Mouse (Mus musculus): Measurements from ENCODE around the gene Ercc1. TPM values are rescaled to one million over a fixed set of nuclear protein-coding genes. Genes with fewer than 3 reads are reported as not detected.

The Ercc1 gene
- polyA plus RNA-seq, 1 experiment from 2014 or later: 102 TPM

DNA sequence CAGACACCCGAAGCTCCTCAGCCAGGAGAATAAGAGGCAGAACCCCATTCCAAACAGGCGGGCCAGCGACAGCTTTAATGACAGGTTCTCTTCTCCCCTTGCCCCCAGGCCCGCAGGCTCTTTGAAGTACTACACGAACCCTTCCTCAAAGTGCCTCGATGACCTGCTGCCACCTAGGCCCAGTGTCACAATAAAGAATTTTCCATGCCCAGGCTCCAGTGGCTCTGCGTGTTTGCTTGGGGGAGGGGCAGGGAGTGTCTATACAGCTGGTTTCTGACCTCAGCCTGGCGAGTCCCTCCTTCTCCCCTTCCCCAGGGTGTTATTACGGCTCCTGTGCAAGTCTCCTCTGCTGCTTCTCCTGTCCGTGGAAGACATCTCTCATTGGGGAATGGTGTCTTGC is 11.7 kb downstream of the Ercc1 start:
- 60% methylated on average over 10 of the region's 10 CpGs for WGBS
- H3K4me3 ChIP-seq (ENCODE audit: low read length): no peak overlapping the region
- H3K27ac ChIP-seq (ENCODE audit: low read depth, low read length): no peak overlapping the region
- no peak overlapping the region for H3K4me2 ChIP-seq (replicated peaks; ENCODE audit: low read depth, low read length)
- H3K9me3 ChIP-seq (ENCODE audit: control insufficient read depth, low read length): no peaks in the 10 kb centered on the region
- H3K36me3 ChIP-seq (ENCODE audit: control insufficient read depth, insufficient read depth, low read length): peaks cover 51% of the 10 kb centered on the region
- H3K27me3 ChIP-seq (ENCODE audit: control insufficient read depth, insufficient read depth, low read length): no peaks in the 10 kb centered on the region
- H3K9ac ChIP-seq (ENCODE audit: low read depth, low read length): no peak overlapping the region
- H3K4me1 ChIP-seq (ENCODE audit: control insufficient read depth, insufficient read depth, low read length): 0 out of 2 replicates have a peak, but pooled peaks cover 4% of the 10 kb centered on the region
- ATAC-seq (ENCODE audit: low FRiP score, low TSS enrichment): no peak

DNA sequence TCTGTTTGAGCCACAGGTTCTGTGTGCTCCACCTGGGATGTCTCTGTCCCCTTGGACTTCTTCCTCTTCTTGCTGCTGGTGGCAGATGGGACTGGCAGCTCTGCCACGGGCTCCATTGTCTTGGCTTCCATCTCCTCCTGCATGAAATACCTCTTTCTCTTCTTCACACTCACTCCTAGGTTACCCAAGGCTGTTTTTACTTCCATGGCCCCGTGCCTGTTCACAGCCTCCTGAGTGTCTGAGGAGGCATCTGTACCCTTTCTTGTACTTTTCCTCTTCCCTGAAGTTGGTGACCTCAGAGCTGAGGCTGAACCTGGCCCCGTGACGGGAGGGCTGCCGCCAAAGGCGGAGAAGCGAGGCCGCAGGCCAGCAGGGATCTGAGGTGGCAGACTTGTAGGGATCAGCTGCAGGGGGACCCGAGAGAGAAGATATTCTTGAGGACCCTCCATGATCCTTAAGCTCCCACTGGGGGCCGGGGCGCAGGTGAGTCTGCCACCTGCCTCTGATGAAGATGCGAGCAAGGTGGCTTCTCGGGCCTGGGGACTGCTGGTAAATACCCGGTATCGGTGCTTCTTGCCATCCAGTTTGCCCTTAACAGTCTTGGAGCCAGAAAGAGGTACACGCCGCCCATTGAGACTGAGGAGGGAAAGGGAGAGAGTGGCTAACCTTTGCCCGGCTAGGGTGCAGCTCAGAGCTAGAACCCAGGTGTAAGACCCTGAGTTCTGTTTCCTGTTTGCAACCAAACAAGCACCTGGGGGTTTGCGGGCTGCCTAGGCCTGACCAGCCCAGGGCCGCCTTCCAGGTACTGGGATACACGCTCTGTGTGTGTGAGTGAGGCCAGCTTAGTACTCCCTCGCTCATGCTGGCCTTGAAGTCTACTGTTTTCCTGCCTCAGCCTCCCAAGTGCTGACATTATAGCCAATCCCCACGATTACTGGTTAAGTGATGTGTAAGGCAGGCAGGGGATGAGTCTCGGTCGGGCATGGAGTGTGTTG is 13.1 kb downstream of the Ercc1 start:
- no peak for ATAC-seq (ENCODE audit: low FRiP score, low TSS enrichment)
- H3K9me3 ChIP-seq (ENCODE audit: control insufficient read depth, low read length): no peaks in the 10 kb centered on the region
- H3K27me3 ChIP-seq (ENCODE audit: control insufficient read depth, insufficient read depth, low read length): no peaks in the 10 kb centered on the region
- H3K4me2 ChIP-seq (replicated peaks; ENCODE audit: low read depth, low read length): peak overlapping the region; percentile 98
- H3K4me3 ChIP-seq (ENCODE audit: low read length): peak overlapping the region; percentile 82; the same call in 1 of the 2 replicates
- no peak overlapping the region for H3K27ac ChIP-seq (ENCODE audit: low read depth, low read length)
- peaks cover 40% of the 10 kb centered on the region for H3K36me3 ChIP-seq (ENCODE audit: control insufficient read depth, insufficient read depth, low read length)
- H3K4me1 ChIP-seq (ENCODE audit: control insufficient read depth, insufficient read depth, low read length): 0 out of 2 replicates have a peak, but pooled peaks cover 4% of the 10 kb centered on the region
- H3K9ac ChIP-seq (ENCODE audit: low read depth, low read length): no peak overlapping the region; the same call in 1 of the 2 replicates
- WGBS: 93% methylated on average over 25 of the region's 25 CpGs

DNA sequence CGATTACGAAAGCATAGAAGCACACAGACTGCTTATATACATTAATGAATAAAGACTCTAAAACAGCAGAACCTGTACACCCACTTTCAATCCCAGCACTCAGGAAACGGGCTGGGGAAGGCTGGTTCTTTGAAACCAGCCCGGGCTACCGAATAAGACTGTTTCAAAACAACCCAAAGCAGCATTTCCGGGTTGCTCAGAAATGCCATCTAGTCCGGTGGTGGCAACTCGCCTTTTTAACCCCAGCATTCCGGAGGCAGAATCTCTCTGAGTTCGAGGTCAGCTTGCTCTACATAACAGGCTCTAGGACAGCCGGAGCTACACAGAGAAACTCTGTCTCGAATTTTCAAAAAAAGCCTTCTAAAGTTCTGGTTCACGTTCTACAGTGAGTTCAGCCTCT is 14.1 kb downstream of the Ercc1 start:
- H3K9me3 ChIP-seq (ENCODE audit: control insufficient read depth, low read length): no peaks in the 10 kb centered on the region
- WGBS: 20% methylated on average over 13 of the region's 13 CpGs
- H3K9ac ChIP-seq (ENCODE audit: low read depth, low read length): peak overlapping the region; percentile 69
- no peak overlapping the region for H3K27ac ChIP-seq (ENCODE audit: low read depth, low read length)
- no peak for ATAC-seq (ENCODE audit: low FRiP score, low TSS enrichment)
- peaks cover 31% of the 10 kb centered on the region for H3K36me3 ChIP-seq (ENCODE audit: control insufficient read depth, insufficient read depth, low read length)
- no peaks in the 10 kb centered on the region for H3K27me3 ChIP-seq (ENCODE audit: control insufficient read depth, insufficient read depth, low read length)
- H3K4me3 ChIP-seq (ENCODE audit: low read length): peak overlapping the region; percentile 82
- H3K4me2 ChIP-seq (replicated peaks; ENCODE audit: low read depth, low read length): peak overlapping the region; percentile 98
- 0 out of 2 replicates have a peak, but pooled peaks cover 4% of the 10 kb centered on the region for H3K4me1 ChIP-seq (ENCODE audit: control insufficient read depth, insufficient read depth, low read length)

DNA sequence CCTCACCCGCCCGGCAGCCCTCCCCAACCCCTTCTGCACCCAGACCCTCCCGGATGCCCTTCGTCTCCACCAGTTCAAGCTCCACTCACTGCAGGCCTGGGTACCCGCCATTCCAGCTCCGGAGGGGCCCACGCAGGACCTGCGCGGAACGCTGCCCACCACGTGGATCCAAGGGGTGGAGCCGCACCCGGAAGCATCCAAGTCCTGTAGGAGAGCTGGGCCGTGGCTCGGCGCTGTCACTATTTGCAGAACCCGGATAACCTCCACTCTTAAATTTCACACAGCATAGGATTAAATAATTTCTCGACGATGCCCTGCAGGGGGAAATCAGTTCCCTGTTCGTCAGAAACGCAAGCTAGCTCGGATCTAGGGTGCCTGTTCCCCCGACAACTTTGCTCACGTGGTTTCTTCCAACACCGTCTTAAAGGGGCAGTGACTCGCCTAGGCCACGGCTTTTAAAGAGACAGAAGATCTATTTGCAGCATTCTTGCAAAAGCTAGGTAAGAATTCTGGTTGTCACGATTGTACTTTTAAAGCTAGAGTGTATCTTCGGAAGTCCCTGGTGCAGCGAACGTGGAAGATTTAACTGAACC is 14.8 kb downstream of the Ercc1 start, which contains the start of the genes Cd3eap and Ppp1r13l:
Cd3eap (minus strand) TSS at position 185 of the 593 bp plus-strand sequence.
Ppp1r13l (plus strand) TSS at position 451 of the 593 bp plus-strand sequence.
- Histone ChIP-seq H3K4me1 (ENCODE audit: control insufficient read depth, insufficient read depth, low read length) (0 out of 2 replicates have a peak, but pooled peaks cover 4% of the 10 kb centered on the region), H3K4me3 (ENCODE audit: low read length) (peak within 1 kb of the TSS; percentile 82), H3K4me2 (replicated peaks; ENCODE audit: low read depth, low read length) (peak within 1 kb of the TSS; percentile 98), H3K27me3 (ENCODE audit: control insufficient read depth, insufficient read depth, low read length) (no peaks in the 10 kb centered on the region), H3K9me3 (ENCODE audit: control insufficient read depth, low read length) (no peaks in the 10 kb centered on the region), H3K27ac (ENCODE audit: low read depth, low read length) (peak within 1 kb of the TSS; percentile 59), H3K9ac (ENCODE audit: low read depth, low read length) (peak within 1 kb of the TSS; percentile 69), H3K36me3 (ENCODE audit: control insufficient read depth, insufficient read depth, low read length) (peaks cover 27% of the 10 kb centered on the region)
- under 1% methylated on average over 31 of the region's 31 CpGs for WGBS
- peak; percentile 63 for ATAC-seq (ENCODE audit: low FRiP score, low TSS enrichment)

DNA sequence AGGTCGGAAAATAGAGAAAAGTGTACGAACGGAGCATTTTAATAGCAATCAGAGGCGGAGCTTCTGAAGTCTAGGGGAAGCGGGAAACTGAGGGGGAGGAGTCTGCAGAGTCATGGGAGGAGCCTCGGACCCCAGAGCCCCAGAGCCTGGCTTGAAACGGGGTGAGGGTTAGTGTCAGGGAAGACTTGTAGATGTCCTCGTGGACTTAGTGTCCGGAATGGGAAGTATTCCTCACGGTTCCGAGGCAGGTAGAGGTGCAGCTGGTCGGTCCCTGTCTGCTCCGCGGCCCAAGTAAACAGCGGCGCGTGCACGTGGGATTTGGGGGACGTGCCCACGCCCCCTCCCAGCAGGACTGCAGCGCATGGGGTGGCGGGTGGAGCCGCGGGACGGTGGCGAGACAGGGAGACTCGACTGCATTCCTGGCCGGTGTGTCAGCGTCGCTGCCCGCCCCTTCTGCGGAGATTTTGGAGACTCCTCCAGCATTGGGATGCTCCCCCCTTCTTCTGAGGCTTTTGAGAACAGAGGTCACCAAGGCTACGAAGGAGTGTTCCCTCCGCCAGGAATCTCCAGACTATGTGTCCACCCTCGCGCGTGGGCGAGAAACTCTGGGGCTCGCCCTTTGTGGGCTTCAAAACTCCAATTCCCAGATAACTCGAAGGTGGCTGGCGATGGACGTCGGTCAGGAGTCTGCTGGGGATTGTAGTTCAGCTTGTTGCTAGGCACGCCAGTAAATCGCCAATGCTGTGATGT is 15.5 kb downstream of the Ercc1 start:
- Histone ChIP-seq H3K27ac (ENCODE audit: low read depth, low read length) (peak overlapping the region; percentile 59), H3K9me3 (ENCODE audit: control insufficient read depth, low read length) (no peaks in the 10 kb centered on the region), H3K36me3 (ENCODE audit: control insufficient read depth, insufficient read depth, low read length) (peaks cover 21% of the 10 kb centered on the region), H3K4me1 (ENCODE audit: control insufficient read depth, insufficient read depth, low read length) (0 out of 2 replicates have a peak, but pooled peaks cover 4% of the 10 kb centered on the region), H3K4me3 (ENCODE audit: low read length) (peak overlapping the region; percentile 82), H3K4me2 (replicated peaks; ENCODE audit: low read depth, low read length) (peak overlapping the region; percentile 98), H3K27me3 (ENCODE audit: control insufficient read depth, insufficient read depth, low read length) (no peaks in the 10 kb centered on the region), H3K9ac (ENCODE audit: low read depth, low read length) (peak overlapping the region; percentile 69)
- under 1% methylated on average over 45 of the region's 45 CpGs for WGBS
- ATAC-seq (ENCODE audit: low FRiP score, low TSS enrichment): peak; percentile 76

DNA sequence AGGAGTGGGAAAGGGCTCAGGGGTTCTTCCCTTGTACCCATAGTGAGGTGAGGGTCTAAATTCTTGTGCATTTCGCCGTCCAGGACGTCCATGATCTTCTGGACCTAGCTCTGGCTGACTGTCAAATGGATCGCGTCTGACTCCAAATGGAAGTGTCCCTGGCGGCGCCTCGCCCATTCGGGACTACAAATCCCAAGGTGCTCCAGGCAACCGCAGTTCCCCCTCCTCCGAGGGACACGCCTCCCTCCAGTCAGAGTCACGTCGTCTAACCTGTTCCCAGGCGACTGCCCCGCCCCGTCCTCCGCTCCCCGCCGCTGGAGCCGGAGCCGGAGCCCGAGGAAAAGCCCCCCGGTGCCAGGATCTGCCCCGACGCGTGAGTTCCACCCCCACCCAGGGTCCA is 16.4 kb downstream of the Ercc1 start:
- WGBS: under 1% methylated on average over 27 of the region's 27 CpGs
- H3K4me1 ChIP-seq (ENCODE audit: control insufficient read depth, insufficient read depth, low read length): 0 out of 2 replicates have a peak, but pooled peaks cover 4% of the 10 kb centered on the region
- peak overlapping the region; percentile 69 for H3K9ac ChIP-seq (ENCODE audit: low read depth, low read length)
- no peak overlapping the region for H3K27ac ChIP-seq (ENCODE audit: low read depth, low read length)
- no peaks in the 10 kb centered on the region for H3K27me3 ChIP-seq (ENCODE audit: control insufficient read depth, insufficient read depth, low read length)
- peaks cover 13% of the 10 kb centered on the region for H3K36me3 ChIP-seq (ENCODE audit: control insufficient read depth, insufficient read depth, low read length)
- H3K4me3 ChIP-seq (ENCODE audit: low read length): peak overlapping the region; percentile 82
- ATAC-seq (ENCODE audit: low FRiP score, low TSS enrichment): peak; percentile 71
- H3K9me3 ChIP-seq (ENCODE audit: control insufficient read depth, low read length): no peaks in the 10 kb centered on the region
- H3K4me2 ChIP-seq (replicated peaks; ENCODE audit: low read depth, low read length): peak overlapping the region; percentile 98

DNA sequence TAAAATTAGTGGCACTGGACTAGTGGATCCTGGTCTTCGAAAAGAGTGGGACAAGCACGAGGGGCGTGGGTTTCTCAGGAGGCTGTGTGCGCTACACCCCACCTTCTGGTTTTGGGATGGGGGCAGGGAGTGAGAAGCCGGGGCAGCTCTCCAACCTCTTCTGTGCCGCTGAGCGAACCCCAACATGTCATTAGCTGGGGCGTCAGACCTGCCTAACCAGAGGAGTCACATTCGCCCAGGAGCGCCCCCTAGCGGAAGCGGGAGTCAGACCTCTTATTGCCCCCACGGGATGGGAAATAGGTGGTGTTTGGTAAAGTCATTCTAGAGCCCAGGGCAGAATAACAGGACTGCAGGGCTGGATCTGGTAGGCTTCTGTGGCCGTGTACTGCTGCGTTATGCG is 17.1 kb downstream of the Ercc1 start:
- H3K9ac ChIP-seq (ENCODE audit: low read depth, low read length): no peak overlapping the region
- peak; percentile 0; the same call in 1 of the 2 replicates for ATAC-seq (ENCODE audit: low FRiP score, low TSS enrichment)
- no peaks in the 10 kb centered on the region for H3K9me3 ChIP-seq (ENCODE audit: control insufficient read depth, low read length)
- H3K27ac ChIP-seq (ENCODE audit: low read depth, low read length): no peak overlapping the region
- no peaks in the 10 kb centered on the region for H3K27me3 ChIP-seq (ENCODE audit: control insufficient read depth, insufficient read depth, low read length)
- peak overlapping the region; percentile 82 for H3K4me3 ChIP-seq (ENCODE audit: low read length)
- H3K36me3 ChIP-seq (ENCODE audit: control insufficient read depth, insufficient read depth, low read length): peaks cover 7% of the 10 kb centered on the region; the same call in 1 of the 2 replicates
- 13% methylated on average over 16 of the region's 16 CpGs for WGBS
- H3K4me1 ChIP-seq (ENCODE audit: control insufficient read depth, insufficient read depth, low read length): 0 out of 2 replicates have a peak, but pooled peaks cover 4% of the 10 kb centered on the region
- peak overlapping the region; percentile 98 for H3K4me2 ChIP-seq (replicated peaks; ENCODE audit: low read depth, low read length)

DNA sequence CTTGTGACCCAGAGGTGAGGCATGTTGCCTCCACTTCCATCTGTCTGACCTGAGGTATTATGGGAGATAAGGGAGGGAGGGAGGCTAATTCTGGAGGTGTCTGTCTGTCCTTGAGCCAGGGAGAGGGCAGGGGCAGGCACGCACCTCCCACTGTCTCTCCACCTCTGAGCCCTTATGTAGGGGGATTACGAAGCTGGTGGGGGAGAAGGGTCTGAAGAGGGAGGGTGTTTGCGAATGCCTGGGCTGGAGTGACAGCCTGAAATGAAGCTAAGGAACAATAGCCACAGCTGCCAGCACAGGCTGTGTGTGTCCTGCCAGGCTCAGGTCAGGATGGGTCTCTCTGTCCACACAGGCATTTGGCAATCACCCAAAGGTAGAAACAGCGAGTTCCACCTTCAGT is 17.7 kb downstream of the Ercc1 start:
- 59% methylated on average over 4 of the region's 4 CpGs for WGBS
- Histone ChIP-seq H3K4me1 (ENCODE audit: control insufficient read depth, insufficient read depth, low read length) (0 out of 2 replicates have a peak, but pooled peaks cover 4% of the 10 kb centered on the region), H3K27me3 (ENCODE audit: control insufficient read depth, insufficient read depth, low read length) (no peaks in the 10 kb centered on the region), H3K9ac (ENCODE audit: low read depth, low read length) (no peak overlapping the region), H3K36me3 (ENCODE audit: control insufficient read depth, insufficient read depth, low read length) (peaks cover 3% of the 10 kb centered on the region; the same call in 1 of the 2 replicates), H3K4me2 (replicated peaks; ENCODE audit: low read depth, low read length) (no peak overlapping the region), H3K9me3 (ENCODE audit: control insufficient read depth, low read length) (no peaks in the 10 kb centered on the region), H3K4me3 (ENCODE audit: low read length) (no peak overlapping the region), H3K27ac (ENCODE audit: low read depth, low read length) (no peak overlapping the region)
- no peak for ATAC-seq (ENCODE audit: low FRiP score, low TSS enrichment)

Measured in kidney, embryonic 14.5 days (tissue).